Mouse (Mus musculus): ENCODE data around the gene Tmx4.

Tmx4 gene

GRCm38 (mm10) chr2:134552358-134552757, 91.6 kb downstream of the Tmx4 start:
- no peak for DNase-seq

- peak in 1 of 2 experiments; percentile 60 for DNase-seq
These were observed 94.2 kb downstream of the Tmx4 start for GRCm38 (mm10) chr2:134549770-134550169.

- DNase-seq, result no peak
These were observed 98.8 kb downstream of the Tmx4 start for GRCm38 (mm10) chr2:134545116-134545515.

- no peak for DNase-seq
These were observed 99.5 kb downstream of the Tmx4 start for GRCm38 (mm10) chr2:134544321-134545065.

Measured in kidney, adult 8-10 months (tissue).